ENCODE assay signal across 29 mouse cellular contexts in the genomic region with DNA sequence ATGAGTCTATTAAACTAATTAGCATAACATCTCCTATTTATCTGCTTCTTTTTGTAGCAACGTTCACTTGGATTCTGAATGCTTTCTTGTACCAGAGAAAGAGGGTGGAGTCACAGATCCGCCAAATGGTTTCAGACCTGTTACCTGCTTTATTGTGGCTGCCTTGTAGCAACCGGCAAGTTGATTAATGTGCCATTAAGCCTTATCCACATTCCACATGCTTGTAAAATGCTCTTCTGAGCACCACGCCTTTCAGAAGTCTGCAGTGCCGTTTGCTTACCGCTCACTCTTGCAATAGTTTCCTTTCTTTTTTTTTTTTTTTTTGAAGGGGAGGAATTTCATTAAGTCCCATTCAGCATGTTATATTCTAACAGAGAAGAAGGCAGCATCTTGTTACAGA. TPM values are rescaled to one million over a fixed set of nuclear protein-coding genes. Genes with fewer than 3 reads are reported as not detected.
"Had no signal": no experiment of that assay in that cellular context is flagged by ENCODE, and none has a peak within 500 bp of the region (broad histone marks: within the 10 kb centered on the region; RNA-seq: fewer than 3 reads in every experiment).

No protein-coding gene starts in this region.

- H3K4me1 ChIP-seq: limb, embryonic 12.5 days; limb, embryonic 15.5 days; midbrain, embryonic 10.5 days; neural tube, embryonic 12.5 days; neural tube, embryonic 15.5 days; stomach, embryonic 15.5 days had no signal

- H3K27ac ChIP-seq: limb, embryonic 12.5 days; limb, embryonic 15.5 days; liver, embryonic 14.5 days; macrophage; midbrain, embryonic 10.5 days; neural tube, embryonic 12.5 days; neural tube, embryonic 15.5 days; stomach, embryonic 15.5 days had no signal

- DNase-seq: kidney, adult 2 months; kidney, postnatal 10 days; kidney, postnatal 36 days; left cerebral cortex, postnatal 4 days; liver, postnatal 0 days; lung, postnatal 10 days; midbrain, embryonic 14.5 days; right cerebral cortex, postnatal 25 days; spleen, adult 18-20 months; thymus, adult 18-20 months; thymus, postnatal 14 days; thymus, postnatal 4 days had no signal

- H3K4me2 ChIP-seq: limb, embryonic 12.5 days; limb, embryonic 15.5 days; liver, embryonic 11.5 days; neural tube, embryonic 12.5 days; neural tube, embryonic 15.5 days; stomach, embryonic 15.5 days had no signal

- H3K9ac ChIP-seq: limb, embryonic 12.5 days; limb, embryonic 15.5 days; liver, embryonic 14.5 days; liver, postnatal 0 days; neural tube, embryonic 12.5 days; neural tube, embryonic 15.5 days; stomach, embryonic 15.5 days had no signal

- H3K27me3 ChIP-seq: limb, embryonic 12.5 days; limb, embryonic 15.5 days; neural tube, embryonic 12.5 days; neural tube, embryonic 15.5 days; stomach, embryonic 15.5 days had no signal

- H3K9me3 ChIP-seq: limb, embryonic 12.5 days; limb, embryonic 15.5 days; midbrain, embryonic 10.5 days; neural tube, embryonic 12.5 days; neural tube, embryonic 15.5 days; stomach, embryonic 15.5 days had no signal

- ATAC-seq: inflammation-experienced regulatory T-cells, adult 6 months; liver, postnatal 0 days had no signal

- H3K4me3 ChIP-seq: limb, embryonic 12.5 days; limb, embryonic 15.5 days; midbrain, embryonic 10.5 days; neural tube, embryonic 12.5 days; neural tube, embryonic 15.5 days; stomach, embryonic 15.5 days had no signal

- H3K36me3 ChIP-seq: limb, embryonic 12.5 days; limb, embryonic 15.5 days; midbrain, embryonic 10.5 days; neural tube, embryonic 12.5 days; neural tube, embryonic 15.5 days; stomach, embryonic 15.5 days had no signal

RNA-seq across cellular contexts. Expression of gene P2rx3, which starts 7.4 kb away (rescaled TPM):
- polyA plus RNA-seq: macrophage had no signal

RNA-seq across cellular contexts. Expression of gene Prg3, which starts 41.9 kb away (rescaled TPM):
- total RNA-seq: layer of hippocampus, adult 8-10 months; layer of hippocampus, postnatal 10 days; left cerebral cortex, adult 8-10 months; left cerebral cortex, postnatal 14 days; left cerebral cortex, postnatal 4 days; midbrain, postnatal 0 days had no signal
- polyA plus RNA-seq: inflammation-experienced regulatory T-cells, adult 6 months; kidney, embryonic 14.5 days; limb, embryonic 12.5 days; limb, embryonic 15.5 days; macrophage; midbrain, embryonic 10.5 days; midbrain, embryonic 14.5 days; midbrain, postnatal 0 days; neural tube, embryonic 15.5 days; testis, adult 2 months had no signal

RNA-seq across cellular contexts. Expression of gene Prg2, which starts 49.6 kb away (rescaled TPM):
- total RNA-seq: layer of hippocampus, adult 8-10 months; layer of hippocampus, postnatal 10 days; left cerebral cortex, postnatal 14 days; left cerebral cortex, postnatal 4 days; midbrain, postnatal 0 days had no signal
- polyA plus RNA-seq: kidney, embryonic 14.5 days; midbrain, embryonic 10.5 days; midbrain, embryonic 14.5 days; midbrain, postnatal 0 days; testis, adult 2 months had no signal
